Mouse (Mus musculus): ENCODE data around the gene Snta1. TPM values are rescaled to one million over a fixed set of nuclear protein-coding genes. Genes with fewer than 3 reads are reported as not detected.
"Not testable (repeated sequence)": the region's sequence is repeated elsewhere in the genome, so short reads cannot be mapped to it uniquely, and the experiment has no call there.

Snta1 gene
- total RNA-seq, 1 experiment from 2014 or later = 27.7 TPM

DNA sequence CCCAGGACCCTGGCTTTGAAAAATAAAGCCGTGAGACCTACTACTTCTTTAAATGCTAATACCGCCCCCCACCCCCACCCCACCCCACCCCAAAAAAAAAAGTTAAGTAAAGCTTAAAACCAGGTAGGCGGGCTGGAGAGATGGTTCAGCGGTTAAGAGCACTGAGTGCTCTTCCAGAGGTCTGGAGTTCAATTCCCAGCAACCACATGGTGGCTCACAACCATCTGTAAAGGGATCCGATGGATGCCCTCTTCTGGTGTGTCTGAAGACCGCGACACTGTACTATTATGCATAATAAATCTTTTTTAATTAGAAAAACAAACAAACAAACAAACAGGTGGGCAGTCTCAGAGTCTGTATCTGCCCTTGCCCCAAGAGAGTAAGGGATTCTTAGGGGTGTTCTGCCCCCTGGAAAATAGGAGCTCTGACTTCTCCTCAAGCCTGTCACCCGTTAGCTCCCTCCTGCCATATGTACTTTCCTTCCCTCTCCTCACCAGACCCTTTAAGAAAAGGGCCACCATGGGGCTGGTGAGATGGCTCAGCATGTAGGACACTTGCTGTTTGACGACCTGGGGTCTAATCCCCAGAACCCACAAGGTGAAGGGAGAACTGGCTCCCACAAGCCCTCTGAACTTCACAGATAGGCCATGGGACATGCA is 34.9 kb downstream of the Snta1 start, which contains the start of gene Cdk5rap1:
Gene Cdk5rap1 (minus strand): TSS at position 169 of the 659 bp plus-strand sequence.
- no peak for DNase-seq

- peak; percentile 93 for DNase-seq
These were observed 35.6 kb downstream of the Snta1 start for GRCm38 (mm10) chr2:154372151-154372829.

GRCm38 (mm10) chr2:154367510-154367909 is 40.4 kb downstream of the Snta1 start:
- DNase-seq = no peak

- DNase-seq = not testable (repeated sequence)
These were observed 53.9 kb downstream of the Snta1 start for GRCm38 (mm10) chr2:154354000-154354425.

GRCm38 (mm10) chr2:154348152-154348551 is 59.7 kb downstream of the Snta1 start:
- no peak for DNase-seq

DNA sequence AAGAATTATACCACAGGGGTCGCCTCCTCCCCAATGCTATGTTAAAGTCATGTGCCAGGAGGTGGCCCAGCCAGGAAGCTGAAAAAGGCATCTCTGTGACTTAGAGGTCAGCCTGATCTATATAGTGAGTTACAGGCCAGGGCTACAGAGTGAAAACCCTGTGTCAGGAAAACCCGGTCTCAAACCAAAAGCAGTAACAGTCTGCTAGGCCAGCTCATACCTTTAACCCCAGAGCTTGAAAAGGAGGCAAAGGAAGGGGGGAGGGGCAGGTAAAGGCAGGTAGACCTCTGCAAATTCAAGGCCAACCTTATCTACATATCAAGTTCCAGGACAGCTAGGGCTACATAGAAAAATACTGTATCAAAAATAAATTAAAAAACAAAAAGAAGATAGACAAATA is 68.5 kb downstream of the Snta1 start:
- no peak for DNase-seq

- no peak for DNase-seq
These were observed 69.7 kb downstream of the Snta1 start for GRCm38 (mm10) chr2:154338161-154338560.

DNA sequence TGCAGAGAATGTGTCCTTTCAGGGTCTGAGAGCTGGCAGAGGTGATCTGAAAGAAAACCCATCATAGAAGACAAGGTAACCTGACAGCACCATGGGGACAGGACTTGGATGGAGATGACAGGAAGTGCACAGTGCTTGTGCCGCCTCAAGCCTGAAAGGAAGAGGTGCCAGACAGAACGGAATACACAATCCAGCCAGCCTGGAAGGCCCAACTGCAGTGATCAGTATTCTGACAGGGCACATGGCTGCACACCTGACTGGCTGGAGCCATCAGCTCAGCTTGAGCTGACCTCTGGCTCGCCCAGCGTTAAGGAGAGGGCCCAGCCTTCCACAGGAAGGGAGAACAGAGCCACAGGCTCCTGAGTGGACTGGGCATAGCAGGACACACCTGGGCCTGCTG is 72.3 kb downstream of the Snta1 start:
- no peak for DNase-seq

DNA sequence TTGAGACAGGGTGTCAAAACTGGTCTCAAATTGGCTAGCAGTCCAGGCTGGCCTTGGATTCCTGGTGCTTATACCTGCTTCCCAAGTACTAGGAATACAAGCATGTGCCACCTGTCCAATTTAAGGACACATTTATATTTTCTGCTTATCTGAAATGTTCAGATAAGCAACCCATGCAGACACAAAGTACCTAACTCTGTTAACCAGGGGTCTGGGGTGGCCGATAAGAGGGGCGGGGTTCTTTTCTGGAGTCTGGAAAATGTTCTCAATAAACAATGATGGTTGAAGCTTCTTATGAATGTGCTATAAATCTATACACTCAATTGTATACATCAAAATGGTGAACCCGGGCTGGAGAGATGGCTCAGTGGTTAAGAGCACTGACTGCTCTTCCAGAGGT is 81.0 kb downstream of the Snta1 start:
- DNase-seq = no peak

Other genes starting within 250 kb of the Snta1 start
- not detected in 2 replicates for gene Bpifa5, start 245.5 kb downstream of the Snta1 start, total RNA-seq (2021)
- not detected in 2 replicates for gene Bpifb1, start 217.3 kb downstream of the Snta1 start, total RNA-seq (2021)
- 0.45 TPM in 1 of 2 replicates, not detected in the other for gene Bpifb5, start 184.4 kb downstream of the Snta1 start, total RNA-seq (2021)
- gene Bpifb9a, start 150.2 kb downstream of the Snta1 start, total RNA-seq (2021) = not detected in 2 replicates
- not detected in 2 replicates for gene Bpifb9b, start 100.9 kb downstream of the Snta1 start, total RNA-seq (2021)
- gene Cdk5rap1, start 35.1 kb downstream of the Snta1 start, total RNA-seq (2021) = 14.2 and 15.7 TPM in 2 replicates
- 36.1 and 42.5 TPM in 2 replicates for gene Cbfa2t2, start 28.4 kb upstream of the Snta1 start, total RNA-seq (2021)
- gene 1700003F12Rik, start 139.0 kb upstream of the Snta1 start, total RNA-seq (2021) = 0.56 TPM in 1 of 2 replicates, not detected in the other
- not detected in 2 replicates for gene Actl10, start 143.7 kb upstream of the Snta1 start, total RNA-seq (2021)
- gene Necab3, start 150.8 kb upstream of the Snta1 start, total RNA-seq (2021) = 2.3 and 3.9 TPM in 2 replicates
- 12.1 and 12.2 TPM in 2 replicates for gene E2f1, start 161.8 kb upstream of the Snta1 start, total RNA-seq (2021)
- gene Pxmp4, start 195.6 kb upstream of the Snta1 start, total RNA-seq (2021) = 41.9 and 44.4 TPM in 2 replicates
- gene Zfp341, start 205.2 kb upstream of the Snta1 start, total RNA-seq (2021) = 2.2 and 3.1 TPM in 2 replicates
- not detected in 2 replicates for gene 4930519P11Rik, start 205.3 kb upstream of the Snta1 start, total RNA-seq (2021)
- gene Chmp4b, start 243.6 kb upstream of the Snta1 start, total RNA-seq (2021) = 195 and 201 TPM in 2 replicates